Mouse (Mus musculus): ENCODE results near the gene Dnase1l2.

DNA sequence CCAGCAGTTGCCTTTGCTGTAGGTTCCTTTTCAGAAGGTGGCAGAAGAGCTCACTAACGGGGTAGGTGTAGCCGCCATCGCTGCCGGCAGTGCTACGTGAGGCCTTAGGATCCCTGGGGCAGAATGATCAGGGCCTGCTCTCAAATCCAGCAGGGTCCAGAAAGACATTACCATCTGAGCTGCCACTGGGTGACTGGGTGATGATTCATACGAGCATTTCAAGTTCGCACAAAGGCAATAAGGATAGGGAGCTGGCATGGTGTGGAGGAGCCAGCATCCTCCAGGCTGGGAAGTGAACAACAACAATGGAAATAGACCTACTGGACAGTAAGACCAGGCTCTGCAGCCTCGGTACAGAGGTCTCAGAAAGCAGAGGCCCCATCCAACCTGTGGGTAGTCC lies 2.5 kb downstream of the Dnase1l2 start:
- TF ChIP-seq CTCF (conservative IDR thresholded peaks at IDR 0.05; ENCODE audit: low read length) (no peak), POU5F1 (IDR thresholded peaks at IDR 0.05; ENCODE audit: borderline replicate concordance, low read length) (no peak), NANOG (IDR thresholded peaks at IDR 0.05; ENCODE audit: borderline replicate concordance, low read length) (no peak)
